Mouse (Mus musculus): Measurements from ENCODE around the gene Itpr1. TPM values are rescaled to one million over a fixed set of nuclear protein-coding genes. Genes with fewer than 3 reads are reported as not detected.

The Itpr1 gene
- total and polyA plus RNA-seq, 3 experiments = 9.3 to 25.7 (median 19.0) TPM

DNA sequence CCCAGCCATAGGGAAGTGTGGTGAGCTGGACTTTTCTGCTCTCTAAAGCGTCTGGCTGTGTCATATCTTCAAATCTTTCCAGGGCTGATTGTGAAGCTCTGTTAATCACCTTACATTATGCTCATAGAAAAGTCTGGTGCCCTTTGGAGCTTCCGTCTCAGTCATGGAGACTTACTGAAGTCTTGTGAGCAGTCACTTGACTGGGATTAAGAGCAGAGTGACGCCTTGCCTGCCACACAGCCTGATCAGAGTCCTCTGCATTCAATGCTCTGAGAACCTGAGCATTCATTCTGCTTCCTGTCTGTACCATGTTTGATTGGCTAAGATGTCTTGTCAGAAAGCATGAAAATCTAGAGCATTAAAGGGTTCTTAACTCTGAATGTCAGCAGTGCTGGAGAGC, 314.7 kb downstream of the Itpr1 start:
- TF ChIP-seq GATA1 (IDR thresholded peaks at IDR 0.05; ENCODE audit: borderline replicate concordance, low read length) (no peak), CTCF (IDR thresholded peaks at IDR 0.05; ENCODE audit: low read depth, low read length) (no peak), TAL1 (conservative IDR thresholded peaks at IDR 0.05; ENCODE audit: low read depth, low read length) (no peak), POLR2AphosphoS5 (IDR thresholded peaks at IDR 0.05; ENCODE audit: insufficient replicate concordance, low read depth, low read length) (no peak), GATA2 (IDR thresholded peaks at IDR 0.05; ENCODE audit: borderline replicate concordance, low read depth, low read length) (no peak)
- DNase-seq (ENCODE audit: low spot score) (no peak), ATAC-seq (ENCODE audit: extremely low read depth, insufficient number of reproducible peaks, low FRiP score, poor library complexity, severe bottlenecking) (no peak)
- Histone ChIP-seq H3K9me3 (replicated peaks) (no peaks in the 10 kb centered on the region), H3K4me3 (ENCODE audit: low read depth, low read length) (no peak overlapping the region), H3K36me3 (replicated peaks) (peaks cover 58% of the 10 kb centered on the region), H3K27me3 (ENCODE audit: insufficient read depth, low read length) (no peaks in the 10 kb centered on the region), H3K4me1 (ENCODE audit: insufficient read depth, low read depth, low read length) (peaks cover 48% of the 10 kb centered on the region)

DNA sequence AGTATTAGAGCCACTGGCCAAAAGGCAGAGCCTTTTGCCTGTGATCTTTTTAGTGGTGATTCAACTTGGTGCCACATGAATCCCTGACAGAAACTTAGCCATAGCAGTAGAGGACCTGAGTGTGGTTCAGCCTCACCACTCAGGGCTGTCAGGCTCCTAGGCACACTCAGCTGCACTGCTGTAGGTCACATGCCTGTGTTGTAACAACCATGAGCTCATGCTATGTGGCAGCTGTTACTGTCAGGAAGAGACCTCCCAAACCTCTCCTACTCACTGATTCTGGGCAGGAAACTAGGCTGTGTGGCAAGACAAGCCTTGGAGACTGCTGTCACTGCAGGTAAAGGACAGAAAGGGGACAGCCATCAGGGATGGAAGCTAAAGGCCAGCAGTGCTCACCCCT, 315.1 kb downstream of the Itpr1 start:
- TF ChIP-seq TAL1 (conservative IDR thresholded peaks at IDR 0.05; ENCODE audit: low read depth, low read length) = no peak
- TF ChIP-seq GATA1 (IDR thresholded peaks at IDR 0.05; ENCODE audit: borderline replicate concordance, low read length) = no peak
- TF ChIP-seq POLR2AphosphoS5 (IDR thresholded peaks at IDR 0.05; ENCODE audit: insufficient replicate concordance, low read depth, low read length) = no peak
- no peak for TF ChIP-seq GATA2 (IDR thresholded peaks at IDR 0.05; ENCODE audit: borderline replicate concordance, low read depth, low read length)
- no peak for TF ChIP-seq CTCF (IDR thresholded peaks at IDR 0.05; ENCODE audit: low read depth, low read length)
- DNase-seq (ENCODE audit: low spot score) = no peak
- no peaks in the 10 kb centered on the region for H3K27me3 ChIP-seq (ENCODE audit: insufficient read depth, low read length)
- no peaks in the 10 kb centered on the region for H3K9me3 ChIP-seq (replicated peaks)
- no peak for ATAC-seq (ENCODE audit: extremely low read depth, insufficient number of reproducible peaks, low FRiP score, poor library complexity, severe bottlenecking)
- H3K36me3 ChIP-seq (replicated peaks) = peaks cover 58% of the 10 kb centered on the region
- peaks cover 52% of the 10 kb centered on the region for H3K4me1 ChIP-seq (ENCODE audit: insufficient read depth, low read depth, low read length)
- H3K4me3 ChIP-seq (ENCODE audit: low read depth, low read length) = no peak overlapping the region

DNA sequence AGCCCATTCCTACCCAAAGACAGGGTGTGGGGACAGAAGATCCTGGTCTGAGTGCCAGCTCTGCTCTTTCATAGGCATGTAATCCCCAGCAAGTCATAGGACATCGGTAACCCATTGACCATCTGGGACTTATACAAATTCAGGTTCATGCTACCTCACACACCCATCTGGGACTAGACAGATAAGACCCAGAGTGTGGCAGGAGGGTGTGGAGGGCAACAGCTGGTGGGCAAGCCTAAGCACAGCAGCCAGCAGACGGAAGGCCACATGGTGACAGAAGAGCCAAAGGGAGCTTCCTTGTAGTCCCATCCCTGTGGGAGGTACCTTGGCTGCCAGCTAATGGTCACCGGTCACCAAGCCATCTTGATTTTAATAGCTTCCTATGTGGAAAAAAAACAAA, 316.3 kb downstream of the Itpr1 start:
- Histone ChIP-seq H3K9me3 (replicated peaks) (no peaks in the 10 kb centered on the region), H3K27me3 (ENCODE audit: insufficient read depth, low read length) (no peaks in the 10 kb centered on the region), H3K4me1 (ENCODE audit: insufficient read depth, low read depth, low read length) (peaks cover 60% of the 10 kb centered on the region), H3K4me3 (ENCODE audit: low read depth, low read length) (no peak overlapping the region; the same call in 1 of the 2 replicates), H3K36me3 (replicated peaks) (peaks cover 52% of the 10 kb centered on the region)
- ATAC-seq (ENCODE audit: extremely low read depth, insufficient number of reproducible peaks, low FRiP score, poor library complexity, severe bottlenecking) (peak; percentile 67), DNase-seq (ENCODE audit: low spot score) (peak; percentile 16)
- no peak for TF ChIP-seq CTCF (IDR thresholded peaks at IDR 0.05; ENCODE audit: low read depth, low read length)
- TF ChIP-seq POLR2AphosphoS5 (IDR thresholded peaks at IDR 0.05; ENCODE audit: insufficient replicate concordance, low read depth, low read length) = no peak
- TF ChIP-seq GATA2 (IDR thresholded peaks at IDR 0.05; ENCODE audit: borderline replicate concordance, low read depth, low read length) = no peak
- TF ChIP-seq TAL1 (conservative IDR thresholded peaks at IDR 0.05; ENCODE audit: low read depth, low read length) = peak; percentile 60
- TF ChIP-seq GATA1 (IDR thresholded peaks at IDR 0.05; ENCODE audit: borderline replicate concordance, low read length) = no peak

DNA sequence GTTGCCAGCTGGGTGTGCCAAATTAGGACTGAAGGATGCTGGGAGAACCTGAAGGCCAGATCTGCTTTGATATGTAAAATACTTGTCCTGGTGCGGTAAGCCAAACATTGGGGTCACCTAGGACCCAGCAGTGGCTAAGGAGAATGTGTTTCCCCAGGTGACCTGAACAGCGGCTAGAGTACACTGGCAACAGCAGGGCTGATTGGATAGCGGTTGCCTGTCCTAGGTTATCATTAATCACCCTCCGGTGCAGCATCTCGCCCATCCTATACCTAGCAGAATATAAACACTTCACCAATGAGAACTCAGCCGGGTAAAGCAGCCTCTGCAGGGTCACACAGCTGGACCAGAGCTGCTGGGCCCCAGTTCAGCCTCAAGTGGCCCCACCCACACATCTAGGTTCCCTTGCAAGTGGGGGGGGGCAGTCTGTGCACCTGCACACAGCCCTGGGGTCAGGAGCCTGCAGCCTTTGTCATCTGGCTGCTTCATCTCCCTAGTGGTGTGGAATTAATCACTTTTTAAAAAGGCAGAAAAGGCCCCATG, 318.0 kb downstream of the Itpr1 start:
- Histone ChIP-seq H3K4me3 (ENCODE audit: low read depth, low read length) (peak overlapping the region; percentile 20; the same call in 1 of the 2 replicates), H3K36me3 (replicated peaks) (peaks cover 42% of the 10 kb centered on the region), H3K4me1 (ENCODE audit: insufficient read depth, low read depth, low read length) (peaks cover 73% of the 10 kb centered on the region), H3K9me3 (replicated peaks) (no peaks in the 10 kb centered on the region), H3K27me3 (ENCODE audit: insufficient read depth, low read length) (no peaks in the 10 kb centered on the region)
- ATAC-seq (ENCODE audit: extremely low read depth, insufficient number of reproducible peaks, low FRiP score, poor library complexity, severe bottlenecking) (peak; percentile 1; the same call in 1 of the 2 replicates), DNase-seq (ENCODE audit: low spot score) (no peak)
- TF ChIP-seq POLR2AphosphoS5 (IDR thresholded peaks at IDR 0.05; ENCODE audit: insufficient replicate concordance, low read depth, low read length) (no peak), TAL1 (conservative IDR thresholded peaks at IDR 0.05; ENCODE audit: low read depth, low read length) (no peak), CTCF (IDR thresholded peaks at IDR 0.05; ENCODE audit: low read depth, low read length) (no peak), GATA2 (IDR thresholded peaks at IDR 0.05; ENCODE audit: borderline replicate concordance, low read depth, low read length) (no peak), GATA1 (IDR thresholded peaks at IDR 0.05; ENCODE audit: borderline replicate concordance, low read length) (no peak)

DNA sequence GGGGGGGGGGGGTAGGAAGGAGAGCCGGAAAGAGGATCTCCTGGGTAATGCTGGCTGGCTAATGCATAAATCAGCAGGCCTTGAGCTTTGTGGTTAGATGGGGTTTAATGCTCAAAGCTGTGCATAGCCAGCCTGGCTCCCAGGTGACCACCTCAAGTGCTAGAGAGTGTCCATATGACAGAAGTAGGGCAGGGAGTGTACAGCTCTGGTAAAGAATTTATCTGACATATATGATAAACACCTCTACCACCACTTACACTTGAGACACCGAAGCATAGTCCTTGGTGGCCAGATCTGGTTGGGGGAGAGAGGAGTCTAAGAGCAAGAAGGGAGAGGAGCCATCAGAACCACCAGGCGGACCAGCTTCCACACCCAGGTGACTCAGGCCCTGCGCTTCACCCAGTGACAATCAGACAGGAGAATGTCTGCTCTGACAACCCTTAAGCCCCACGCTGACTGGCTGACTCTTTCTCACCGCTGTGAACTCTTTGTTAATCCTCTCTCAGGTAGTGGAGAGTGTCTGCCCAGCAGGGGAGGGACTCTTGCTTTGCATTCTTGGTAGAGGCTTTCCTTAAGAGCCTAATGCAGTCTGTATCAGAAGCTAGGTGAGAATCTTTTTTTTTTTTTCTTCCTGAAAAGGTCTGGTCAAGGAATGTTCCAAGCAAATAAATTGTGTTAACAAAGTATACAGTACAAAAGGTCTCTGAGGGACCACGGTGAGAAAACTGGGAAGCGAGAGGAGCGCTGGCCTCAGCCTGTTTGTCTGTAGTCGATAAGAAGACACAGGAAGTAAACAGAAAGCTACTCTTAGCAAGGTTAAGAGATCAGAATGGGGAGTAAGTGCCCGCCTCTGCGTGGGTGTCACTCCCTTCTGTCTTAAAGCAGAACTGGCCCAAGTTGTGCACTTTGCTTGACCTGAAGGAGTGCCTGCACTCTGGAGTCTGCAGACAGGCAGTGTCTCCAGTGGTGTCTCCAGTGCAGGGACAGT, 318.7 kb downstream of the Itpr1 start:
- TF ChIP-seq POLR2AphosphoS5 (IDR thresholded peaks at IDR 0.05; ENCODE audit: insufficient replicate concordance, low read depth, low read length) (no peak), TAL1 (conservative IDR thresholded peaks at IDR 0.05; ENCODE audit: low read depth, low read length) (no peak), CTCF (IDR thresholded peaks at IDR 0.05; ENCODE audit: low read depth, low read length) (no peak), GATA1 (IDR thresholded peaks at IDR 0.05; ENCODE audit: borderline replicate concordance, low read length) (no peak), GATA2 (IDR thresholded peaks at IDR 0.05; ENCODE audit: borderline replicate concordance, low read depth, low read length) (no peak)
- H3K4me1 ChIP-seq (ENCODE audit: insufficient read depth, low read depth, low read length) = peaks cover 77% of the 10 kb centered on the region
- no peaks in the 10 kb centered on the region for H3K9me3 ChIP-seq (replicated peaks)
- H3K36me3 ChIP-seq (replicated peaks) = peaks cover 34% of the 10 kb centered on the region
- peak; percentile 53 for DNase-seq (ENCODE audit: low spot score)
- no peaks in the 10 kb centered on the region for H3K27me3 ChIP-seq (ENCODE audit: insufficient read depth, low read length)
- ATAC-seq (ENCODE audit: extremely low read depth, insufficient number of reproducible peaks, low FRiP score, poor library complexity, severe bottlenecking) = peak; percentile 65
- H3K4me3 ChIP-seq (ENCODE audit: low read depth, low read length) = peak overlapping the region; percentile 57; the same call in 1 of the 2 replicates
